Mouse (Mus musculus): ENCODE measurements around the gene Osbpl7. TPM values are rescaled to one million over a fixed set of nuclear protein-coding genes. Genes with fewer than 3 reads are reported as not detected.

Gene Osbpl7
- polyA plus RNA-seq, 1 experiment from 2014 or later, result 7.9 TPM

DNA sequence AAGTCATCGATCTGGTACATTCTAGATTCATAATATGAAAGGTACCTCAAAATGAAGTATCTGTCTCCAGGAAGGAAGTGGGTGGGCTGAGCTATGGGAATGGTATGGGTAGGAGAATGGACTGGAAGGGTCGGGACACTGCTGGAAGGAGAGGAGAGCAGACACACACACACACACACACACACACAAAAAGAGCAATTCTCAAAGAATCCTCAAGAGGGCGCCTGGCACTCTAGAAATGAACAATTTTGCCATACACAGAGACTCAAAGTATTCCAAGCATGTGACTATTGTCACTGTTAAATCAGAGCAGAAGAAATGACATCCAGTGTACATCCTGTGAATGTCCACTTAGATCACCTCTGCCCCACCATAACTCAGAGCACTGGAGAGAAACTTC lies 22.1 kb downstream of the Osbpl7 start:
- H3K27ac ChIP-seq, result no peak overlapping the region
- H3K9ac ChIP-seq, result no peak overlapping the region
- H3K9me3 ChIP-seq (ENCODE audit: control insufficient read depth, low read length), result no peaks in the 10 kb centered on the region
- WGBS, result 26% methylated on average over 3 of the region's 3 CpGs
- peak; percentile 86 for DNase-seq (ENCODE audit: low spot score)
- no peak overlapping the region for H3K4me2 ChIP-seq (replicated peaks)
- no peaks in the 10 kb centered on the region for H3K4me1 ChIP-seq (replicated peaks; ENCODE audit: control insufficient read depth, insufficient read depth, low read length)
- no peak; the same call in 1 of the 2 replicates for ATAC-seq (ENCODE audit: low FRiP score)
- H3K4me3 ChIP-seq (replicated peaks; ENCODE audit: low read length), result no peak overlapping the region
- peaks cover 17% of the 10 kb centered on the region for H3K36me3 ChIP-seq (replicated peaks; ENCODE audit: control insufficient read depth, insufficient read depth)
- H3K27me3 ChIP-seq (ENCODE audit: control insufficient read depth, insufficient read depth, low read length), result no peaks in the 10 kb centered on the region

DNA sequence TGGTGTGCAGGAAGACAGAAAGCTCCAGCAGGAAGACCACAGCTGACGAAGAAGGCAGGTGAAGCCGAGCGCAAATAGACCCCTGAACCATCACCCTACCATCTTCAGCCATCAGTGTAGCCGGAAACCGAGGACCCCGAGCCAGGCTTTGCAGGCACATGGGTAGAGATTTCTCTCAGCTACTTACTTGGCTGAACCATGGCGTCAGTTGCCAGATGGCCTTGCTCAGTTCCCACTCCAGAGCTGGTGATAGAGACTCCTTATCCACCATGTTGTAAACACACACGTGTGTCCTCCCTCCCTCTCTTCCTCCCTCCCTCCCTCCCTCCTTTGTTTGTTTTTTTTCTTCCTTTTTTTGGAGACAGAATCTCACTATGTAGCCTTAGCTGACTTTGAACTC lies 23.8 kb downstream of the Osbpl7 start:
- H3K4me2 ChIP-seq (replicated peaks), result no peak overlapping the region
- ATAC-seq (ENCODE audit: low FRiP score), result no peak
- 76% methylated on average over 8 of the region's 8 CpGs for WGBS
- no peaks in the 10 kb centered on the region for H3K27me3 ChIP-seq (ENCODE audit: control insufficient read depth, insufficient read depth, low read length)
- H3K27ac ChIP-seq, result no peak overlapping the region
- DNase-seq (ENCODE audit: low spot score), result no peak
- H3K4me1 ChIP-seq (replicated peaks; ENCODE audit: control insufficient read depth, insufficient read depth, low read length), result no peaks in the 10 kb centered on the region
- peaks cover 3% of the 10 kb centered on the region for H3K36me3 ChIP-seq (replicated peaks; ENCODE audit: control insufficient read depth, insufficient read depth)
- H3K9me3 ChIP-seq (ENCODE audit: control insufficient read depth, low read length), result no peaks in the 10 kb centered on the region
- no peak overlapping the region for H3K4me3 ChIP-seq (replicated peaks; ENCODE audit: low read length)
- no peak overlapping the region for H3K9ac ChIP-seq

DNA sequence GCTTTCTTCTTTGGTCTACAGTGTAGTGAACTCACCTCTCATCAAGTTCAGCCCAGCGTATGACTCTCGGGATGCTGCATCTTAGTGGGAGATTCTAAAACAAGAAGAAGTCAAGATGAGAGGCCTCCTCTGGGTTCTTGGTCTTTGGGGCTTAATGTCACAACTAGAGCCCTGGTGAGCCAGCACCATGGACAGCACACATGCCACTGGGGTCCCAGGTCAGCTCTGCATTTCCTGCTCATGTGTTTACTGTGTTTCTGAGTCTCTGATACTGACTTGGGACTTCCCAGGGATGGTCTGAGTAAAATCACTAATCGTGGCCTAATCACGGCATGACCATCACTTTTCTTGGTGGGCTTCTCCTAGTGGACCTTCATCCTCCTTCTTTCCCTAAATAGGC lies 28.3 kb downstream of the Osbpl7 start:
- H3K9ac ChIP-seq, result no peak overlapping the region
- DNase-seq (ENCODE audit: low spot score), result no peak
- H3K4me3 ChIP-seq (replicated peaks; ENCODE audit: low read length), result no peak overlapping the region
- 56% methylated on average over 4 of the region's 4 CpGs for WGBS
- 0 out of 2 replicates have a peak, but pooled peaks cover 5% of the 10 kb centered on the region for H3K4me1 ChIP-seq (replicated peaks; ENCODE audit: control insufficient read depth, insufficient read depth, low read length)
- ATAC-seq (ENCODE audit: low FRiP score), result no peak
- no peaks in the 10 kb centered on the region for H3K36me3 ChIP-seq (replicated peaks; ENCODE audit: control insufficient read depth, insufficient read depth)
- H3K27ac ChIP-seq, result no peak overlapping the region
- H3K4me2 ChIP-seq (replicated peaks), result no peak overlapping the region
- H3K9me3 ChIP-seq (ENCODE audit: control insufficient read depth, low read length), result no peaks in the 10 kb centered on the region
- H3K27me3 ChIP-seq (ENCODE audit: control insufficient read depth, insufficient read depth, low read length), result no peaks in the 10 kb centered on the region

DNA sequence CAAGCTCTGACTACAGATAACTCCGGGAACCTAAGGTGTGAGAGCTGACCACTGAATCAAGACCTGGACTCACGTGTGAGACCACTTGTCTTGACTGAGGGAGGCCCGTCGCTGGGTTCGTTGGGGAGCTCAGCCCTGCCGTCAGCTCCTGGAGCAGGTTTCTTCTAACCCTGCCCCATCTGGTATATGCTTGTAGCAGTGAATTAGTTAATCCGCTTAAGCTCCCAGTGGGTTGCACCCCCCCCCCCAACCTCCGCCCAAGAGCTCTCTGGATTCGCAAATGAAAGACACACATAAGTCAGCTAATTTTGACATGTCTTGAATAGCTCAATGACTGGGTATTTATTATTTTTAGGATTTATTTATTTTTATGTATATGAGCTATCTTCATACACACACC lies 29.9 kb downstream of the Osbpl7 start:
- Histone ChIP-seq H3K27ac (no peak overlapping the region), H3K36me3 (replicated peaks; ENCODE audit: control insufficient read depth, insufficient read depth) (no peaks in the 10 kb centered on the region), H3K4me3 (replicated peaks; ENCODE audit: low read length) (no peak overlapping the region), H3K4me2 (replicated peaks) (no peak overlapping the region), H3K9me3 (ENCODE audit: control insufficient read depth, low read length) (no peaks in the 10 kb centered on the region), H3K4me1 (replicated peaks; ENCODE audit: control insufficient read depth, insufficient read depth, low read length) (0 out of 2 replicates have a peak, but pooled peaks cover 5% of the 10 kb centered on the region), H3K27me3 (ENCODE audit: control insufficient read depth, insufficient read depth, low read length) (no peaks in the 10 kb centered on the region), H3K9ac (no peak overlapping the region)
- no peak for DNase-seq (ENCODE audit: low spot score)
- WGBS, result 32% methylated on average over 9 of the region's 9 CpGs
- ATAC-seq (ENCODE audit: low FRiP score), result no peak

DNA sequence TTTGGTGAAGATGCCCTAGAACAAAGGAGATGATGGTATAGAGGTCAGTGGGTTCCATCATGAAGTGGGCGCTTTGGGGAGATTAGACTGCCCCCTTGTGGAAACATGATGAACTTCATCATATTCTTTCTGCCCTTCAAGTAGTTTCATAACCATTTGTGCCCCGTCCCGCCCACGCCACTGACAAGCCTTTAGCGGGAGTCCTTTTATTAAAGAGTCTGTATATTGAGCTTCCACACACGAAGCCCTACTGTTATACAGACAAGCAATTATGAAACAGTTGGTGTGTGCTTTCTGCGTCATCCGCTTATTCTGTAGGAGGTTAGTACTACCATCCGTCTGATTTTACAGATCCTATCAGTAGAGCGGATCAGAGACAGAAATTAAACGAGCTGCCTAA lies 32.5 kb downstream of the Osbpl7 start:
- Histone ChIP-seq H3K4me1 (replicated peaks; ENCODE audit: control insufficient read depth, insufficient read depth, low read length) (0 out of 2 replicates have a peak, but pooled peaks cover 5% of the 10 kb centered on the region), H3K4me3 (replicated peaks; ENCODE audit: low read length) (no peak overlapping the region), H3K27ac (no peak overlapping the region), H3K9me3 (ENCODE audit: control insufficient read depth, low read length) (no peaks in the 10 kb centered on the region), H3K4me2 (replicated peaks) (no peak overlapping the region), H3K27me3 (ENCODE audit: control insufficient read depth, insufficient read depth, low read length) (no peaks in the 10 kb centered on the region), H3K36me3 (replicated peaks; ENCODE audit: control insufficient read depth, insufficient read depth) (no peaks in the 10 kb centered on the region), H3K9ac (no peak overlapping the region)
- WGBS, result 46% methylated on average over 11 of the region's 11 CpGs
- ATAC-seq (ENCODE audit: low FRiP score) (no peak), DNase-seq (ENCODE audit: low spot score) (no peak)

DNA sequence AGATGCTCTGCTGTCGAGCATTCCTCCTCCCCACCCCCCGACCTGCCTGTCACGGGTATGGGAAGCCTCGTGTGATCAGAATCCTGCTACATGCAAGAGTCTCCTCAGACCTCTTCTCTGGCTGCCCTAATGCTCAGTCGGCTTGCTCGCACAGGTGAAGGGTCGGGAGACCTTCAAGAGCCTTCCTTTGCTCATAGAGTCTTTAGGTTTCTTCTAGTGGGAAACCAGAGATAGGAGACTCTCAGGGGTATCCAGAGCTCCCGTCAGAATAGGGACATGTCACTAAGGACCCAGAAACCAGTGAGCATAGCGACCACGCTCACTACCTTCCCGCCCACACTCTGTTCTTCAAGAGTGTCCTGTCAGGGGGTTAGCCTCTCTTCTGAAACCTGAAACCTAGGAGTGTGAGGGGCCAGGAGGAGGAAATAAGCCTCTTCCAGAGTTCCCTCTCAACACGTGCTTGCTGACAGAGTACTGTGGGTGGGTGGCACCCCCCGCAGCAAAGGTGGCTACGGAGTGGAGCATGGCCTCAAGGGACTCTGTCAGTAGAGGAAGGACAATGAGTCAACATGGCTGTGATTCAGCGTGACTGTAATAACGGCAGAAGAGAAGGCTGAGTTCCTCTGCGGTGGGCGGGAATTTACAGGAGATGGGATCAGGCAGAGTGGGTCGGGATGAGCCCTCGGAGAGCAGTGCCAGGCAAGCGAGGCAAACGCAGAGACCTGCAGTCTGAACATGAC lies 33.1 kb downstream of the Osbpl7 start:
- Histone ChIP-seq H3K9me3 (ENCODE audit: control insufficient read depth, low read length) (peaks cover 2% of the 10 kb centered on the region; the same call in 1 of the 2 replicates), H3K36me3 (replicated peaks; ENCODE audit: control insufficient read depth, insufficient read depth) (no peaks in the 10 kb centered on the region), H3K9ac (no peak overlapping the region), H3K4me2 (replicated peaks) (0 out of 2 replicates have a peak overlapping the region, but pooled peaks have one; percentile 5), H3K27ac (no peak overlapping the region), H3K4me1 (replicated peaks; ENCODE audit: control insufficient read depth, insufficient read depth, low read length) (0 out of 2 replicates have a peak, but pooled peaks cover 5% of the 10 kb centered on the region), H3K4me3 (replicated peaks; ENCODE audit: low read length) (no peak overlapping the region), H3K27me3 (ENCODE audit: control insufficient read depth, insufficient read depth, low read length) (no peaks in the 10 kb centered on the region)
- no peak for ATAC-seq (ENCODE audit: low FRiP score)
- 42% methylated on average over 22 of the region's 22 CpGs for WGBS
- no peak for DNase-seq (ENCODE audit: low spot score)

DNA sequence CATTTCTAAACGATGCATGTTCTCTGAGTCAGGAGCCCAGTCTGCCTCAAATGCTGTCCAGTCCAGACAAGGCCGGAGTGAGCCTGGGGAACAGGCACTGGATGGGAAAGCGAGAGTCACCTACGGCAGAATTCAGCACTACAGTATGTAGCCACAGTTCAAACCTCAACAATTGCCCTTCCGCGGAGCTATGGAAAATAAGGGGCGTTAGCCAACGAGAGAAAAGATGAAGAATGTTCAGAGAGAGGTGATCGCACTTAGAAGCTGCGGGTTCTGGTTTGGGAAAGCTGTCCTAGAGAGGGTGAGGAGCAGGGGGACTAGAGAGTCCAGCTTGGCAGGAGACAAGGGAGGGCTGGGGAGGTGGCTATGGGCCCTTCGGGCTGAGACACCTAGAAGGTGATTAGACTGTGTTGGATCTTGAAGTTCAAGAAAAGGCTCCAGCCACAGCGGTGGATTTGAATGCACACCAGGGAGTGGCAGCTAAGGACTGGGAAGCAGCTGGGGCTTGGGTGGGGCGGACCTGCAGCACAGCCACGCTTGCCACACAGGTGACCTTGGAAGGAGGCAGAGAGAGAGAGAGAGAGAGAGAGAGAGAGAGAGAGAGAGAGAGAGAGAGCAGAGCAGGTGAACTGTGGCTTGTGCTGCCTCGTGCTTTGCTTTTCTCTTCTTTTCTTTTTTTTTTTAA lies 34.5 kb downstream of the Osbpl7 start:
- DNase-seq (ENCODE audit: low spot score) (no peak), ATAC-seq (ENCODE audit: low FRiP score) (no peak)
- H3K4me2 ChIP-seq (replicated peaks), result no peak overlapping the region
- H3K9ac ChIP-seq, result no peak overlapping the region
- WGBS, result 88% methylated on average over 15 of the region's 15 CpGs
- 0 out of 2 replicates have a peak, but pooled peaks cover 5% of the 10 kb centered on the region for H3K4me1 ChIP-seq (replicated peaks; ENCODE audit: control insufficient read depth, insufficient read depth, low read length)
- no peak overlapping the region for H3K27ac ChIP-seq
- no peaks in the 10 kb centered on the region for H3K36me3 ChIP-seq (replicated peaks; ENCODE audit: control insufficient read depth, insufficient read depth)
- peaks cover 6% of the 10 kb centered on the region; the same call in 1 of the 2 replicates for H3K9me3 ChIP-seq (ENCODE audit: control insufficient read depth, low read length)
- H3K27me3 ChIP-seq (ENCODE audit: control insufficient read depth, insufficient read depth, low read length), result no peaks in the 10 kb centered on the region
- no peak overlapping the region for H3K4me3 ChIP-seq (replicated peaks; ENCODE audit: low read length)

DNA sequence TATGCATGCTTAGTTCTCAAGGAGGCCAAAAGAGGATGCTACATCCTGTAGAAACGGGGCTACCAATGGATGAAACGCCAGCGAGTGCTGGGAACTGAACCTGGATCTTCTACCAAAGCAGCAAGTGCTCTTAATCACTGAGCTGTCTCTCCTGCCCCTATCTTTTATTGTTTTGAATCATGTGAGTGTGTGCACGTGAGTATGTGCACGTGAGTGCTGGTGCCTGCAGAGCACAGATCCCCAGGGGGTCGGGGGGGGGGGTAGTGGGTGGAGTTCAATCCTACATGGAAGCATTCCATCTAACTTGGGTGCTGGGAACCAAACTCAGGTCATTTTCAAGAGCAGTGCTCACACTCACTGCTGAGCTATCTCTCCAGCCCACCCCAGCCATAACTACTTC lies 35.9 kb downstream of the Osbpl7 start:
- WGBS, result 77% methylated on average over 6 of the region's 6 CpGs
- H3K27ac ChIP-seq, result no peak overlapping the region
- H3K4me1 ChIP-seq (replicated peaks; ENCODE audit: control insufficient read depth, insufficient read depth, low read length), result 0 out of 2 replicates have a peak, but pooled peaks cover 5% of the 10 kb centered on the region
- no peak overlapping the region for H3K9ac ChIP-seq
- no peaks in the 10 kb centered on the region for H3K27me3 ChIP-seq (ENCODE audit: control insufficient read depth, insufficient read depth, low read length)
- no peak for ATAC-seq (ENCODE audit: low FRiP score)
- no peaks in the 10 kb centered on the region for H3K36me3 ChIP-seq (replicated peaks; ENCODE audit: control insufficient read depth, insufficient read depth)
- H3K9me3 ChIP-seq (ENCODE audit: control insufficient read depth, low read length), result peaks cover 6% of the 10 kb centered on the region; the same call in 1 of the 2 replicates
- no peak overlapping the region for H3K4me2 ChIP-seq (replicated peaks)
- no peak for DNase-seq (ENCODE audit: low spot score)
- H3K4me3 ChIP-seq (replicated peaks; ENCODE audit: low read length), result no peak overlapping the region

DNA sequence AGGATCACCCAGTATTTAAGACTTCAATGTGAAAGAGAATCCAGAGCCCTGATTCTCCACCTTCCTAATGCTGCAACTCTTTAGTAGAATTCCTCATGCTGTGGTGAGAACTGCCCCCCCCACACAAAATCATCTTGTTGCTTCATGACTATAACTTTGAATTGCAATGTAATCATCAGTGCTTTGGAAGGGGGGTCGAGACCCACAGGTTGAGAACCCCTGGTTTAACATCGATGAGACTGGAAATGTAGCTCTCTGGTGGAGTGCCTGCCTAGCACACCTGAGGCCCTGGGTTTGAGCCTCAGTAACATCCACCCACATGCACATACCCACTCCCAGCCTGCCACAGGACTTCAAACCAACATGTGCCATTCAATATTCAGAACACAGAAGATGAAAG lies 44.2 kb downstream of the Osbpl7 start:
- no peak overlapping the region for H3K4me3 ChIP-seq (replicated peaks; ENCODE audit: low read length)
- H3K4me1 ChIP-seq (replicated peaks; ENCODE audit: control insufficient read depth, insufficient read depth, low read length), result no peaks in the 10 kb centered on the region
- no peak overlapping the region for H3K27ac ChIP-seq
- DNase-seq (ENCODE audit: low spot score) (no peak), ATAC-seq (ENCODE audit: low FRiP score) (no peak)
- 73% methylated on average over 2 of the region's 2 CpGs for WGBS
- H3K27me3 ChIP-seq (ENCODE audit: control insufficient read depth, insufficient read depth, low read length), result no peaks in the 10 kb centered on the region; the same call in 1 of the 2 replicates
- no peaks in the 10 kb centered on the region for H3K9me3 ChIP-seq (ENCODE audit: control insufficient read depth, low read length)
- H3K36me3 ChIP-seq (replicated peaks; ENCODE audit: control insufficient read depth, insufficient read depth), result no peaks in the 10 kb centered on the region
- no peak overlapping the region for H3K4me2 ChIP-seq (replicated peaks)
- no peak overlapping the region for H3K9ac ChIP-seq
